Mouse (Mus musculus): ENCODE data around the gene Bco1.

GRCm38 (mm10) chr8:117055097-117055496 is 40.6 kb upstream of the Bco1 start:
- no peak for TF ChIP-seq POLR2A (IDR thresholded peaks at IDR 0.05; ENCODE audit: low read depth, low read length)
- no peak for TF ChIP-seq CTCF (IDR thresholded peaks at IDR 0.05; ENCODE audit: borderline replicate concordance, insufficient read depth, low read length)

All from embryonic fibroblast, embryonic 13.5 days (primary cell).